Mouse (Mus musculus): ENCODE measurements around the gene Chst1.

DNA sequence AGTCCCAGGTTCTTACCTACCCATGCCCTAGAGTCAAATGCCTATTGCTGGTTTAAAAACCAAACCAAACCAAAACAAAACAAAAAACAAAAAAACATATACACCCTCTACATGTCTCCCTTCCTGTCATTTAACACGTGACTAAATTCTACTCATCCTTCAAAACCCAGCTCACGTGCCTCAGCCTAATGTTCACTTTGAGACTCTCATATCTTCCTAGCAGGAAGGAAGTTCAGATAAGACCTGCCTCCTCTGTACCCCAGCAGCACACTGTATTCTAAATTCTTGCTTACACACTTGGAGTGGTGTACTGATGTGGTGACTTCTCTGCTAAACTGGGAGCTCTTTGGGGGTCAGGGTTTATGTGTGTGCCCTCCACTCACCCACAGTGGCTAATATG, 49.5 kb upstream of the Chst1 start:
- TF ChIP-seq CTCF (IDR thresholded peaks at IDR 0.05; ENCODE audit: extremely low read depth, insufficient read length, insufficient replicate concordance, low read depth, low read length) (no peak), POLR2A (IDR thresholded peaks at IDR 0.05; ENCODE audit: low read depth, low read length) (no peak)

Data from small intestine, adult 2 months (tissue).